Mouse (Mus musculus) stomach, embryonic 14.5 days (tissue): Measurements from ENCODE around the gene Col19a1. TPM values are rescaled to one million over a fixed set of nuclear protein-coding genes. Genes with fewer than 3 reads are reported as not detected.
"Not testable (repeated sequence)": the region's sequence is repeated elsewhere in the genome, so short reads cannot be mapped to it uniquely, and the experiment has no call there.

Experiments used
- ATAC-seq: fragments of 200-750 bp; cut with Nextera tagmentation; 2 replicates; pipeline ENCODE4 v1.8.0; 2017; ENCODE audit warnings: low read depth, moderate TSS enrichment; ENCODE audit not compliant: insufficient number of reproducible peaks, insufficient read depth, low FRiP score
- H3K27ac ChIP-seq: fragments of 300-500 bp; sonication (generic); 2 replicates; pipeline ENCODE4 v1.5.1; 2014; ENCODE audit warnings: mild to moderate bottlenecking, low read length, moderate library complexity, mixed read lengths
- H3K27me3 ChIP-seq: fragments of 300-500 bp; sonication (generic); 2 replicates; pipeline ENCODE4 v1.6.1; 2014; ENCODE audit warnings: low read length, control low read depth, mixed read lengths; ENCODE audit not compliant: control insufficient read depth, insufficient read depth
- H3K36me3 ChIP-seq: fragments of 300-500 bp; sonication (generic); 2 replicates; pipeline ENCODE4 v1.6.1; 2014; ENCODE audit warnings: mild to moderate bottlenecking, control low read depth, low read length, moderate library complexity, mixed read lengths; ENCODE audit not compliant: control insufficient read depth, insufficient read depth
- H3K4me1 ChIP-seq: fragments of 300-500 bp; sonication (generic); 2 replicates; pipeline ENCODE4 v1.6.1; 2014; ENCODE audit warnings: low read length, control low read depth, mixed read lengths; ENCODE audit not compliant: control insufficient read depth, insufficient read depth
- H3K4me2 ChIP-seq: fragments of 300-500 bp; sonication (generic); replicated peaks from 2 replicates; pipeline ENCODE4 v1.6.1; 2014; ENCODE audit warnings: low read depth, low read length, control low read depth
- H3K4me3 ChIP-seq: fragments of 300-500 bp; sonication (generic); 2 replicates; pipeline ENCODE4 v1.5.1; 2014; ENCODE audit warnings: low read depth, low read length, control low read depth
- H3K9ac ChIP-seq: fragments of 300-500 bp; sonication (generic); replicated peaks from 2 replicates; pipeline ENCODE4 v1.6.1; 2014; ENCODE audit warnings: low read depth, mild to moderate bottlenecking, control low read depth, low read length, moderate library complexity, mixed read lengths
- H3K9me3 ChIP-seq: fragments of 300-500 bp; sonication (generic); 2 replicates; pipeline ENCODE4 v1.6.1; 2016; ENCODE audit warnings: low read depth, low read length, control low read depth; ENCODE audit not compliant: control insufficient read depth
- WGBS: fragments of 180-500 bp; shearing (Covaris S2); extraction: QIAGEN DNeasy Blood & Tissue Kit; methylation state at CpG from one replicate; pipeline ENCODE4 v1.1.7; 2014; 5-methylcytosine and 5-hydroxymethylcytosine counted together
- polyA plus RNA-seq: library from polyadenylated mRNA; unstranded; fragments of >200 nt; fragmentation: Nextera tagmentation; extraction: Ambion mirVana; gene quantifications from 2 replicates; pipeline ENCODE4 v1.2.1, GENCODE M21; 2014

Gene Col19a1
- polyA plus RNA-seq, result 3.3 and 4.1 TPM in 2 replicates

GRCm38 (mm10) chr1:24587141-24587541 lies at the start of gene Col19a1:
TSS of gene Col19a1 (minus strand) at chr1:24587472.
- H3K27ac ChIP-seq, result no peak within 1 kb of the TSS; the same call in 1 of the 2 replicates
- no peaks in the 10 kb centered on the region for H3K9me3 ChIP-seq
- peak within 1 kb of the TSS; percentile 96 for H3K4me2 ChIP-seq
- 2% methylated on average over 22 of the region's 22 CpGs for WGBS
- no peaks in the 10 kb centered on the region for H3K36me3 ChIP-seq
- no peaks in the 10 kb centered on the region for H3K4me1 ChIP-seq
- H3K27me3 ChIP-seq, result peaks cover 3% of the 10 kb centered on the region; the same call in 1 of the 2 replicates
- peak within 1 kb of the TSS; percentile 52 for H3K9ac ChIP-seq
- peak within 1 kb of the TSS; percentile 54 for H3K4me3 ChIP-seq
- ATAC-seq, result 0 out of 2 replicates have a peak, but pooled peaks have one; percentile 62

- Histone ChIP-seq H3K36me3 (no peaks in the 10 kb centered on the region), H3K4me1 (no peaks in the 10 kb centered on the region), H3K4me2 (no peak overlapping the region), H3K4me3 (no peak overlapping the region), H3K27me3 (no peaks in the 10 kb centered on the region), H3K27ac (no peak overlapping the region), H3K9me3 (no peaks in the 10 kb centered on the region), H3K9ac (no peak overlapping the region)
- ATAC-seq, result no peak
- WGBS, result 30% methylated on average over 14 of the region's 14 CpGs
Measured at GRCm38 (mm10) chr1:24633553-24634132, 46.4 kb upstream of the Col19a1 start.

- H3K9ac ChIP-seq, H3K36me3 ChIP-seq, ATAC-seq, H3K4me1 ChIP-seq, H3K4me3 ChIP-seq, H3K27ac ChIP-seq, H3K27me3 ChIP-seq, H3K9me3 ChIP-seq, H3K4me2 ChIP-seq: not testable (repeated sequence)
- WGBS, result 3% methylated on average over 1 of the region's 2 CpGs
Measured at GRCm38 (mm10) chr1:24612556-24612955, 25.3 kb upstream of the Col19a1 start.

- Histone ChIP-seq H3K27ac (no peak overlapping the region), H3K27me3 (no peaks in the 10 kb centered on the region), H3K9me3 (no peaks in the 10 kb centered on the region), H3K9ac (no peak overlapping the region), H3K4me2 (no peak overlapping the region), H3K4me3 (no peak overlapping the region), H3K4me1 (no peaks in the 10 kb centered on the region), H3K36me3 (no peaks in the 10 kb centered on the region)
- 95% methylated on average over 19 of the region's 19 CpGs for WGBS
- no peak for ATAC-seq
Measured at GRCm38 (mm10) chr1:24595096-24595495, 7.8 kb upstream of the Col19a1 start.

- peaks cover 3% of the 10 kb centered on the region; the same call in 1 of the 2 replicates for H3K27me3 ChIP-seq
- peak overlapping the region; percentile 52 for H3K9ac ChIP-seq
- H3K9me3 ChIP-seq, result no peaks in the 10 kb centered on the region
- ATAC-seq, result peak; percentile 81
- H3K4me1 ChIP-seq, result no peaks in the 10 kb centered on the region
- H3K27ac ChIP-seq, result no peak overlapping the region; the same call in 1 of the 2 replicates
- peak overlapping the region; percentile 96 for H3K4me2 ChIP-seq
- under 1% methylated on average over 71 of the region's 72 CpGs for WGBS
- no peaks in the 10 kb centered on the region for H3K36me3 ChIP-seq
- H3K4me3 ChIP-seq, result peak overlapping the region; percentile 54
Measured at GRCm38 (mm10) chr1:24586370-24587140, 717 bp downstream of the Col19a1 start.

GRCm38 (mm10) chr1:24572602-24573001 lies 14.7 kb downstream of the Col19a1 start:
- ATAC-seq, result no peak
- H3K27ac ChIP-seq, result no peak overlapping the region
- no peak overlapping the region for H3K4me3 ChIP-seq
- no peaks in the 10 kb centered on the region for H3K4me1 ChIP-seq
- WGBS, result 66% methylated on average over 8 of the region's 8 CpGs
- H3K9me3 ChIP-seq, result no peaks in the 10 kb centered on the region
- H3K9ac ChIP-seq, result no peak overlapping the region
- H3K36me3 ChIP-seq, result no peaks in the 10 kb centered on the region
- H3K4me2 ChIP-seq, result no peak overlapping the region
- H3K27me3 ChIP-seq, result no peaks in the 10 kb centered on the region

- H3K27ac ChIP-seq, result no peak overlapping the region
- H3K36me3 ChIP-seq, result no peaks in the 10 kb centered on the region
- no peaks in the 10 kb centered on the region for H3K27me3 ChIP-seq
- no peak overlapping the region for H3K9ac ChIP-seq
- no peak overlapping the region for H3K4me2 ChIP-seq
- no peaks in the 10 kb centered on the region for H3K4me1 ChIP-seq
- ATAC-seq, result no peak
- WGBS, result 38% methylated on average over 2 of the region's 2 CpGs
- no peaks in the 10 kb centered on the region for H3K9me3 ChIP-seq
- H3K4me3 ChIP-seq, result no peak overlapping the region
Measured at GRCm38 (mm10) chr1:24564113-24564512, 23.2 kb downstream of the Col19a1 start.

- Histone ChIP-seq H3K36me3 (no peaks in the 10 kb centered on the region), H3K27ac (no peak overlapping the region), H3K4me2 (no peak overlapping the region), H3K9me3 (no peaks in the 10 kb centered on the region), H3K9ac (no peak overlapping the region), H3K27me3 (no peaks in the 10 kb centered on the region), H3K4me3 (no peak overlapping the region), H3K4me1 (no peaks in the 10 kb centered on the region)
- WGBS, result 67% methylated on average over 10 of the region's 10 CpGs
- ATAC-seq, result no peak
Measured at GRCm38 (mm10) chr1:24558005-24558404, 29.3 kb downstream of the Col19a1 start.
